Mouse (Mus musculus) liver (tissue): Measurements from ENCODE around the gene Caln1.

Experiments
- DNase-seq: peaks from one replicate; pipeline ENCODE4 v3.0.0-alpha.2; 2020; ENCODE audit warnings: mixed read lengths

Caln1 gene

GRCm38 (mm10) chr5:130702361-130702760, 333.1 kb downstream of the Caln1 start:
- no peak for DNase-seq

GRCm38 (mm10) chr5:130704866-130705265, 335.6 kb downstream of the Caln1 start:
- no peak for DNase-seq

- DNase-seq = peak; percentile 37
Observed at GRCm38 (mm10) chr5:130706202-130706855, 337.1 kb downstream of the Caln1 start.

- no peak for DNase-seq
Observed at GRCm38 (mm10) chr5:130707755-130708154, 338.5 kb downstream of the Caln1 start.

- DNase-seq = no peak
Observed at GRCm38 (mm10) chr5:130708616-130709015, 339.4 kb downstream of the Caln1 start.

GRCm38 (mm10) chr5:130711643-130712042, 342.4 kb downstream of the Caln1 start:
- no peak for DNase-seq

- peak; percentile 10 for DNase-seq
Observed at GRCm38 (mm10) chr5:130712281-130712680, 343.0 kb downstream of the Caln1 start.

GRCm38 (mm10) chr5:130715181-130715580, 345.9 kb downstream of the Caln1 start:
- DNase-seq = no peak

- DNase-seq = peak; percentile 66
Observed at GRCm38 (mm10) chr5:130718385-130718784, 349.1 kb downstream of the Caln1 start.

GRCm38 (mm10) chr5:130742171-130742570, 372.9 kb downstream of the Caln1 start:
- no peak for DNase-seq

- peak; percentile 7 for DNase-seq
Observed at GRCm38 (mm10) chr5:130757517-130757916, 388.3 kb downstream of the Caln1 start.

GRCm38 (mm10) chr5:130765784-130766183, 396.5 kb downstream of the Caln1 start:
- no peak for DNase-seq

- no peak for DNase-seq
Observed at GRCm38 (mm10) chr5:130771061-130771741, 401.9 kb downstream of the Caln1 start.

GRCm38 (mm10) chr5:130772491-130772890, 403.2 kb downstream of the Caln1 start:
- no peak for DNase-seq

GRCm38 (mm10) chr5:130774946-130775345, 405.7 kb downstream of the Caln1 start:
- DNase-seq = no peak

- no peak for DNase-seq
Observed at GRCm38 (mm10) chr5:130792755-130793452, 423.6 kb downstream of the Caln1 start.

GRCm38 (mm10) chr5:130797713-130798112, 428.5 kb downstream of the Caln1 start:
- DNase-seq = no peak

GRCm38 (mm10) chr5:130810314-130810713, 441.1 kb downstream of the Caln1 start:
- DNase-seq = no peak

- no peak for DNase-seq
Observed at GRCm38 (mm10) chr5:130810846-130811245, 441.6 kb downstream of the Caln1 start.

- peak; percentile 27 for DNase-seq
Observed at GRCm38 (mm10) chr5:130811266-130811665, 442.0 kb downstream of the Caln1 start.

- DNase-seq = no peak
Observed at GRCm38 (mm10) chr5:130811966-130812365, 442.7 kb downstream of the Caln1 start.

GRCm38 (mm10) chr5:130812556-130812955, 443.3 kb downstream of the Caln1 start:
- no peak for DNase-seq

- no peak for DNase-seq
Observed at GRCm38 (mm10) chr5:130813089-130813488, 443.8 kb downstream of the Caln1 start.

- DNase-seq = no peak
Observed at GRCm38 (mm10) chr5:130815352-130815751, 446.1 kb downstream of the Caln1 start.
